Mouse (Mus musculus) limb, embryonic 14.5 days (tissue): ENCODE results near the gene Serping1. TPM values are rescaled to one million over a fixed set of nuclear protein-coding genes. Genes with fewer than 3 reads are reported as not detected.
"Not testable (repeated sequence)": the region's sequence is repeated elsewhere in the genome, so short reads cannot be mapped to it uniquely, and the experiment has no call there.

Experiments used
- ATAC-seq: fragments of 200-750 bp; cut with Nextera tagmentation; 2 replicates; pipeline ENCODE4 v1.8.0; 2017; ENCODE audit warnings: low read depth, moderate number of reproducible peaks, moderate TSS enrichment; ENCODE audit not compliant: low FRiP score
- DNase-seq: peaks from one replicate; pipeline ENCODE4 v3.0.0-alpha.2; 2015; ENCODE audit warnings: low spot score
- H3K27ac ChIP-seq: fragments of 300-500 bp; sonication (generic); replicated peaks from 2 replicates; pipeline ENCODE4 v1.5.1; 2014; ENCODE audit warnings: low read depth, mild to moderate bottlenecking, low read length, moderate library complexity, mixed read lengths
- H3K27me3 ChIP-seq: fragments of 300-500 bp; sonication (generic); 2 replicates; pipeline ENCODE4 v1.6.1; 2014; ENCODE audit warnings: low read length, mixed read lengths; ENCODE audit not compliant: control insufficient read depth, insufficient read depth
- H3K36me3 ChIP-seq: fragments of 300-500 bp; sonication (generic); 2 replicates; pipeline ENCODE4 v1.6.1; 2014; ENCODE audit warnings: mild to moderate bottlenecking, low read length, moderate library complexity, mixed read lengths; ENCODE audit not compliant: control insufficient read depth, insufficient read depth
- H3K4me1 ChIP-seq: fragments of 300-500 bp; sonication (generic); 2 replicates; pipeline ENCODE4 v1.6.1; 2014; ENCODE audit warnings: antibody characterized with exemption, low read length, mixed read lengths; ENCODE audit not compliant: control insufficient read depth, insufficient read depth
- H3K4me2 ChIP-seq: fragments of 300-500 bp; sonication (generic); replicated peaks from 2 replicates; pipeline ENCODE4 v1.6.1; 2014; ENCODE audit warnings: low read depth, mild to moderate bottlenecking, low read length, moderate library complexity; ENCODE audit not compliant: severe bottlenecking
- H3K4me3 ChIP-seq: fragments of 300-500 bp; sonication (generic); replicated peaks from 2 replicates; pipeline ENCODE4 v1.5.1; 2014; ENCODE audit warnings: low read length
- H3K9ac ChIP-seq: fragments of 300-500 bp; sonication (generic); 2 replicates; pipeline ENCODE4 v1.6.1; 2014; ENCODE audit warnings: mild to moderate bottlenecking, low read depth, low read length, moderate library complexity; ENCODE audit not compliant: severe bottlenecking
- H3K9me3 ChIP-seq: fragments of 300-500 bp; sonication (generic); 2 replicates; pipeline ENCODE4 v1.6.1; 2016; ENCODE audit warnings: low read length; ENCODE audit not compliant: control insufficient read depth
- POLR2A ChIP-seq: fragments of 200-500 bp; IDR thresholded peaks from 2 replicates; pipeline ENCODE4 v1.8.0; 2012; ENCODE audit warnings: inconsistent platforms, mild to moderate bottlenecking, moderate library complexity, borderline replicate concordance; ENCODE audit not compliant: insufficient read depth, insufficient read length; ENCODE audit errors: extremely low read depth
- WGBS: fragments of 180-500 bp; shearing (Covaris S2); extraction: QIAGEN DNeasy Blood & Tissue Kit; methylation state at CpG from one replicate; pipeline ENCODE4 v1.1.7; 2014; 5-methylcytosine and 5-hydroxymethylcytosine counted together
- polyA plus RNA-seq, 2 experiments: library from polyadenylated mRNA; depleted of rRNA in 1 of 2; stranded (reverse) in 1 of 2; unstranded in 1 of 2; fragments of >200 nt; fragmentation: Nextera tagmentation in 1 of 2; extraction: Ambion mirVana in 1 of 2; gene quantifications; 2 replicates each; pipeline versions ENCODE4 v1.2.1 to v1.2.3; 2012 to 2014

Gene Serping1
- polyA plus RNA-seq, 2 experiments = 38.9 to 44.1 TPM

DNA sequence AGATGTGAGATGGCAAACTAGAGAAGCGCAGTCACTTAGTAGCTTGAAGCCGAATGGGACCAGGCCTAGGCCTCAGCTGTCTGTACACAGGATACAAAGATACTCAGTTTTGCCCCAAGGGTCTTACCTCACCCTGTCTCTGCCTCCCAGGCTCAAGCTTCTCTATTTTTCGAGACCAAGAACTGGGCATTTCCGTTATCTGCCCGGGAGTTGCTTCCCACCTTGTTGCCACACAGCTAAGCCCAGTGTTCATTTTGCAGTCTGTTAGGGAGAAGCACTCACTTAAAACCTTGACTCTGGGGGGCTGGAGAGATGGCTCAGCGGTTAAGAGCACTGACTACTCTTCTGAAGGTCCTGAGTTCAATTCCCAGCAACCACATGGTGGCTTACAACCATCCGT lies 28.7 kb upstream of the Serping1 start:
- Histone ChIP-seq H3K9ac (no peak overlapping the region), H3K27ac (no peak overlapping the region), H3K36me3 (no peaks in the 10 kb centered on the region), H3K9me3 (no peaks in the 10 kb centered on the region), H3K27me3 (no peaks in the 10 kb centered on the region), H3K4me2 (no peak overlapping the region), H3K4me3 (no peak overlapping the region), H3K4me1 (no peaks in the 10 kb centered on the region)
- WGBS = 92% methylated on average over 7 of the region's 7 CpGs
- TF ChIP-seq POLR2A = no peak
- ATAC-seq (no peak), DNase-seq (no peak)

DNA sequence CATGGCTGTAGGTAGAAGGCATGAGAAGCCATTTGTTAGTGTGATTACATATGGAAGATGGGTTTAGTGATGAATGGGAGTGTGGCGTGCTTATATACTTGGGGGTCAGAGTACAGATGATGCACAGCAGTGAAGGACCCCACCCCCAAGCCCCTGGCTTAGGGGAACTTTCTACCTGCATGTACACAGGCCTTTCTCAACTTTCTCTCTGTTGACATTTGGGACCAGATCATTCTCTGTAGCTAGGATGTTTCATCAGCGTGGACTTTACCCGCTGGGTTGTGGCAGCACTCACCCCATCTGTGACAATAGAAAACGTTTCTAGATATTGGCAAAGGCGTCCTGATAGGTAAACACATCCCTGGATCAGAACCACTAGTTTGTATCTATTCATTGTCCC lies 26.0 kb upstream of the Serping1 start:
- WGBS = 74% methylated on average over 5 of the region's 5 CpGs
- H3K4me1 ChIP-seq, H3K27me3 ChIP-seq, DNase-seq, H3K9me3 ChIP-seq, H3K4me3 ChIP-seq, H3K9ac ChIP-seq, ATAC-seq, H3K27ac ChIP-seq, H3K36me3 ChIP-seq, H3K4me2 ChIP-seq: not testable (repeated sequence)

DNA sequence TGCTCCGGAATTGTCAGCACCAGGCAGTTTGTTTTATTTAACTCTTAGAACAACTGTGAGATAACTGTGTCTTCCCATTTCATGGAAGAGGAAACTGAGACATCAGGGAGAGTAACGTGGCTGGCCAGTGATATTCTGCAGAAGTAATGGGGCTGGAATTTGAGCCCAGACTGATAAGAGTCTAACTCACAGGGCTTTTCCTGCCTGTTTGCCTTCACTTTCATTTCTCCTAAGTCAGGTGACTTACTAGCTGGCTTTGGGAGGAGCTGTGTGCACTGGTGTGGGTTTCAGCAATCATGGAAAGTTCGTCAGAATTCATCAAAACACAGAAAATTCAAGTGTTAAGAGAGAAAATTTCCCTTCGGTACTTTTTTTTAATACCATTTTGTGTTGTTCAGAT lies 25.1 kb upstream of the Serping1 start:
- Histone ChIP-seq H3K27me3 (no peaks in the 10 kb centered on the region), H3K4me2 (no peak overlapping the region), H3K4me1 (no peaks in the 10 kb centered on the region), H3K9me3 (no peaks in the 10 kb centered on the region), H3K27ac (no peak overlapping the region), H3K9ac (no peak overlapping the region), H3K4me3 (no peak overlapping the region), H3K36me3 (no peaks in the 10 kb centered on the region)
- WGBS = 73% methylated on average over 4 of the region's 4 CpGs
- DNase-seq (no peak), ATAC-seq (no peak)
- TF ChIP-seq POLR2A = no peak

DNA sequence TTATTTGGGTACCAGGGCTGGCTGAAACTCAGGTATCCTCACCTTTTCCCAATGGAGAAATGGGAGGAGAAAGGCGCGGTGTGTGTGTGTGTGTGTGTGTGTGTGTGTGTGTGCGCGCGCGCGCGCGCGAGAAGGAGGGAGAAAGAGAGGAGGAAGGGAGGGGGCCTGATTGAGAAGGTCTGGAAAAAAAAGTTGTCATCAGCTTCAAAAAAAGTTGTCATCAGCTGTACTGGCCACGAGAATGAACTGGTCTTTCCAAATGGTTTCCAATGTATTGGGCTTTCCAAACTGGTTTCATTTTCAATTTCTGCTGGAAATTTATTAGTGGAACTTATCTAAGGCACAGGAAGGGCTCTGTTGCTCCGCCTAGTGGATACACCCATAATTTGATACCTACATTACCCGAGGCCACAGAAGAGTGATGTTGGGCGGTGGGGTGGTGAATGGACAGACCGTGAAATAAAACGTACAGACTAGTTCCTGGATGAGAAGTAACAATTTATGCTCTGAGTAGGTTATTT lies 23.9 kb upstream of the Serping1 start:
- H3K27ac ChIP-seq = no peak overlapping the region
- ATAC-seq = peak; percentile 80

DNA sequence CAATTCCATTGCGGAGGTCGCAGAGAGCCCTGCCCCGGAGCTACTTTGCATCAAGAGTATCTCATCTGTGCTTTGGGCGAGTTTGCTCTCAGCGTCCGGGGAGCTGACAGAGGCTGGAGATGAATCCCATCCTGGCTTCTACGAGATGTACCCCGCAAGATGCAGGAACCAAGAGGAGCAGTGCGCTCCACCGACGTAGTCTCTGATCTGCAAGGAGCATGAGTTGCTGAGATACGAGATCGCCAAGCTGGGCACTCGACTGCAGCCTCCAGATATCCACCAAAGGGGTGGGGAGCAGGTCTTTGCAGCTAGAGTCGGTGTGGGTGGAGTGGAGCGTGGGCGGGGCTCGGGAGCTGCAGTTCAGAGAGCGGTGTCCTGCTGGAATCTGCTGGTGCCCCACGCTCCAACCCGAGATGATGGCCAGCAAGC lies 23.3 kb upstream of the Serping1 start, which contains the start of gene Ube2l6:
Ube2l6 (plus strand) TSS at position 336 of the 429 bp plus-strand sequence.
- Histone ChIP-seq H3K36me3 (no peaks in the 10 kb centered on the region), H3K27ac (no peak within 1 kb of the TSS), H3K4me2 (peak within 1 kb of the TSS; percentile 97), H3K4me1 (no peaks in the 10 kb centered on the region), H3K9me3 (no peaks in the 10 kb centered on the region), H3K4me3 (peak within 1 kb of the TSS; percentile 56), H3K9ac (peak within 1 kb of the TSS; percentile 51), H3K27me3 (no peaks in the 10 kb centered on the region)
- DNase-seq (peak; percentile 44), ATAC-seq (peak; percentile 71)
- TF ChIP-seq POLR2A = no peak
- 0% methylated on average over 18 of the region's 21 CpGs for WGBS

More for the DNA sequence above, 23.9 kb upstream of the Serping1 start:
- H3K27me3 ChIP-seq = no peaks in the 10 kb centered on the region
- H3K36me3 ChIP-seq = no peaks in the 10 kb centered on the region
- peak overlapping the region; percentile 56 for H3K4me3 ChIP-seq
- H3K9ac ChIP-seq = peak overlapping the region; percentile 51
- no peaks in the 10 kb centered on the region for H3K9me3 ChIP-seq
- peak; percentile 90 for DNase-seq
- no peaks in the 10 kb centered on the region for H3K4me1 ChIP-seq
- TF ChIP-seq POLR2A = no peak
- WGBS = under 1% methylated on average over 15 of the region's 16 CpGs
- peak overlapping the region; percentile 97 for H3K4me2 ChIP-seq

DNA sequence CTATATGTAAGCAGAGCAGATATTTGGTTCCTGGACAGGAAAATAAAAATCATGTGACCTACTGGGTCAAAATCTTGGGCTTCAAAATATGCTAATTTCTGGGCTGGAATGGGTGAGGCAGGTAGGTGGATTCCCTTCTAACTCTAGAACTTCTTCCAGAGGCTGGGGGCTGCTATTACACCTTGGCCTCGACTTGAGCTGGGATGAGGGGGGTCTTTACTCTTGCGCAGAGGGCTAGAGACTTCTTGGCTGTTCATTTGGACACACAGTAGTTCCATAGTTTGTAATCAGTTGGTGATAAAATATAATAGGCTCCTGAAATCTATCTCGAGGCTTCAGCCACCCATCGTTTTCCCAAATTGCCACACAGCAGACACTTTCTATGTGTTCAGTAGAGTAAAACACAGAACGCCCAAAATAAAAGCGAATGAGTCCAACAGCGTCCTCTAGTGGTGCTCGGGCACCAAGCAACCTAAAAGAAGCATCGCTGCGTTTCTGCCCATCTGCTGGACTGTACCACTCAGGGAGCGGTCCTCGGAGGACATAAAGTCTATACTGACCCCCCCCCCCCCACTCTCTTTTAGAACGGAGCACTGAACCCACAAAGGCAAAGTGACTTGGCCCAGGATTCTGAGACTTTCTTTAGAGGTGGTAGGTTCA lies 22.7 kb upstream of the Serping1 start:
- Histone ChIP-seq H3K36me3 (no peaks in the 10 kb centered on the region), H3K9me3 (no peaks in the 10 kb centered on the region), H3K4me2 (peak overlapping the region; percentile 97), H3K4me1 (no peaks in the 10 kb centered on the region), H3K27me3 (no peaks in the 10 kb centered on the region), H3K9ac (peak overlapping the region; percentile 51), H3K4me3 (peak overlapping the region; percentile 56), H3K27ac (no peak overlapping the region)
- DNase-seq = peak; percentile 87
- no peak for TF ChIP-seq POLR2A
- ATAC-seq = peak; percentile 65
- WGBS = 11% methylated on average over 13 of the region's 13 CpGs
